13 mouse cellular contexts compared by ENCODE assay signal in the genomic region with DNA sequence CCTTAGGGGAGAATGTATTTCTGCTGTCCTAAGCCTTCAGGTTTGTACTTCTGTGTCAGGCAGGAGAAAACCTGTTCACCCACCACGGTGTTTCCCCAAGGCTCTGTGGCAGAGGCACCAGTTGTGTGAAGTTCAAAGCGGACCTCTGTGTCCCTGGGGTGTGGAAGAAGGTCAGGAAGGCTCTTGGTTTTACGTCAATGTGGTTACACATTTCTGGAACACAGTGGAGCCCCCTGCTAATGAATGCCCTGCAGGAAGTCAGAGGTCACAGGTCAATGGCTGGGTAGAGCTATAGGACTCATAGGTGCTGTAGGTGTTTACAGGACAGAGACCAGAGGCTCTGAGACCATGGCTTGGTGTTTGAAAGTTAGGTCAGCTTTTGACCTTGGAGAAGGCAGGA.
"Had no signal": no experiment of that assay in that cellular context is flagged by ENCODE, and none has a peak within 500 bp of the region (broad histone marks: within the 10 kb centered on the region; RNA-seq: fewer than 3 reads in every experiment).

No protein-coding gene starts in this region.

- H3K27ac ChIP-seq: hindbrain, postnatal 0 days; limb, embryonic 15.5 days; liver, embryonic 13.5 days; midbrain, embryonic 12.5 days; neural tube, embryonic 13.5 days; stomach, embryonic 15.5 days had no signal

- H3K4me3 ChIP-seq: limb, embryonic 15.5 days; liver, embryonic 13.5 days; midbrain, embryonic 12.5 days; neural tube, embryonic 13.5 days; stomach, embryonic 15.5 days had no signal

- H3K9me3 ChIP-seq: limb, embryonic 15.5 days; liver, embryonic 13.5 days; midbrain, embryonic 12.5 days; neural tube, embryonic 13.5 days; stomach, embryonic 15.5 days had no signal

- DNase-seq: layer of hippocampus, postnatal 36 days; left cerebral cortex, postnatal 4 days; liver, embryonic 13.5 days; lung, adult 18-20 months; right cerebral cortex, postnatal 14 days; thymus, adult 2 months; thymus, postnatal 25 days had no signal

- H3K9ac ChIP-seq: limb, embryonic 15.5 days; liver, embryonic 13.5 days; midbrain, embryonic 12.5 days; neural tube, embryonic 13.5 days; stomach, embryonic 15.5 days had no signal

- H3K27me3 ChIP-seq: limb, embryonic 15.5 days; liver, embryonic 13.5 days; midbrain, embryonic 12.5 days; neural tube, embryonic 13.5 days; stomach, embryonic 15.5 days had no signal

- H3K36me3 ChIP-seq: limb, embryonic 15.5 days; liver, embryonic 13.5 days; midbrain, embryonic 12.5 days; neural tube, embryonic 13.5 days; stomach, embryonic 15.5 days had no signal

- H3K4me2 ChIP-seq: limb, embryonic 15.5 days; liver, embryonic 13.5 days; midbrain, embryonic 12.5 days; neural tube, embryonic 13.5 days; stomach, embryonic 15.5 days had no signal

- ATAC-seq: hindbrain, postnatal 0 days; midbrain, embryonic 16.5 days had no signal
